In genomic region chr9:60309786-60310711, GRCm38 (mm10) we compare ENCODE assay signal across 9 mouse cellular contexts.
A peak's percentile ranks its signal among the peaks of the same experiment; 100 is the strongest.
DNase-seq lines count a peak whose midpoint lies in the region.
"Had no signal": no experiment of that assay in that cellular context is flagged by ENCODE, and none has a peak within 500 bp of the region (broad histone marks: within the 10 kb centered on the region; RNA-seq: fewer than 3 reads in every experiment).

No protein-coding gene starts in this region.

- H3K4me1 ChIP-seq in embryonic facial prominence, embryonic 10.5 days: peaks cover 57% of the 10 kb centered on the region

- peak overlapping the region; percentile 66; the same call in 1 of the 2 replicates for H3K27ac ChIP-seq in embryonic facial prominence, embryonic 10.5 days (replicated peaks)
- H3K27ac ChIP-seq: neural tube, embryonic 12.5 days had no signal

- no peaks in the 10 kb centered on the region for H3K36me3 ChIP-seq in embryonic facial prominence, embryonic 10.5 days (replicated peaks)
- H3K36me3 ChIP-seq: neural tube, embryonic 12.5 days had no signal

- WGBS in embryonic facial prominence, embryonic 10.5 days: 57% methylated on average over 16 of the region's 16 CpGs

- intact Hi-C loops in heart, postnatal 36 days (cut with DNase I): loop anchor here (10.0 kb wide), 1 partner anchor 1055 kb away; no protein-coding TSS in a partner anchor
- intact Hi-C loops in left cerebral cortex, postnatal 4 days (cut with DNase I): no loop called here

- peak; percentile 10 for DNase-seq in right cerebral cortex, adult 18-20 months
- no peak for DNase-seq in right cerebral cortex, postnatal 14 days
- DNase-seq in embryonic facial prominence, embryonic 10.5 days (ENCODE audit: low spot score): peak; percentile 37
- peak; percentile 69 to 76 for DNase-seq in heart, postnatal 36 days
- peak; percentile 90 for DNase-seq in left cerebral cortex, postnatal 4 days
- DNase-seq in neural tube, embryonic 10.5 days (ENCODE audit: extremely low spot score, low spot score): peak; percentile 44
- DNase-seq in spleen, postnatal 14 days (ENCODE audit: low spot score in 2 of 2): no peak
- DNase-seq in frontal cortex, postnatal 14 days (ENCODE audit: low spot score in 2 of 2): no peak

- no peak overlapping the region for H3K4me3 ChIP-seq in embryonic facial prominence, embryonic 10.5 days
- H3K4me3 ChIP-seq: neural tube, embryonic 12.5 days had no signal

- no peaks in the 10 kb centered on the region for H3K9me3 ChIP-seq in embryonic facial prominence, embryonic 10.5 days
- H3K9me3 ChIP-seq: neural tube, embryonic 12.5 days had no signal

- H3K27me3 ChIP-seq in embryonic facial prominence, embryonic 10.5 days (replicated peaks; ENCODE audit: low read depth, poor library complexity, severe bottlenecking): no peaks in the 10 kb centered on the region
- H3K27me3 ChIP-seq: neural tube, embryonic 12.5 days had no signal

Comparison
In these comparisons a context has a peak if more than half of its experiments do, and no peak if none do; other contexts are left out.
1. DNase-seq: peak in right cerebral cortex, adult 18-20 months (single experiment), embryonic facial prominence, embryonic 10.5 days (single experiment), heart, postnatal 36 days (2 of 2), left cerebral cortex, postnatal 4 days (single experiment) and neural tube, embryonic 10.5 days (single experiment); none in right cerebral cortex, postnatal 14 days (single experiment), spleen, postnatal 14 days (0 of 2) and frontal cortex, postnatal 14 days (0 of 2).